Mouse (Mus musculus): ENCODE data around the gene Nkx6-1.

- TF ChIP-seq POLR2A (IDR thresholded peaks at IDR 0.05; ENCODE audit: borderline replicate concordance, control insufficient read depth, low read depth, low read length) (no peak), CTCF (IDR thresholded peaks at IDR 0.05; ENCODE audit: control insufficient read depth, insufficient read depth, low read length) (no peak)
These were observed 1.3 kb upstream of the Nkx6-1 start for GRCm38 (mm10) chr5:101666091-101666490.

Measured in bone marrow, adult 2 months (tissue).